Mouse (Mus musculus) CH12.LX (cell line): ENCODE data around the gene Nnat. TPM values are rescaled to one million over a fixed set of nuclear protein-coding genes. Genes with fewer than 3 reads are reported as not detected.

ENCODE experiments used
- DNase-seq: peaks from one replicate; pipeline ENCODE4 v3.0.0-alpha.2; 2013; ENCODE audit errors: extremely low read depth
- H3K27ac ChIP-seq: 2 replicates; pipeline ENCODE4 v1.5.1; 2012; ENCODE audit warnings: low read depth, mild to moderate bottlenecking, control low read depth, moderate library complexity; ENCODE audit not compliant: insufficient read depth
- H3K27me3 ChIP-seq: replicated peaks from 2 replicates; pipeline ENCODE3; 2012; ENCODE audit warnings: inconsistent platforms
- H3K36me3 ChIP-seq, 2 experiments: replicated peaks in 1 of 2; 2 replicates each; pipeline versions ENCODE3 to v1.6.1; 2012; ENCODE audit warnings: inconsistent platforms in 1 of 2, low read length in 1 of 2, mild to moderate bottlenecking in 1 of 2, mixed read lengths in 1 of 2, moderate library complexity in 1 of 2; ENCODE audit not compliant: control insufficient read depth in 1 of 2, insufficient read depth in 1 of 2
- H3K4me1 ChIP-seq, 2 experiments: 2 replicates each; pipeline ENCODE4 v1.6.1; 2012; ENCODE audit warnings: inconsistent platforms in 1 of 2, moderate library complexity in 1 of 2; ENCODE audit not compliant: insufficient read depth in 2 of 2, control insufficient read depth in 1 of 2
- H3K4me2 ChIP-seq: 2 replicates; pipeline ENCODE4 v1.6.1; 2012; ENCODE audit warnings: low read depth, mild to moderate bottlenecking, control low read depth; ENCODE audit not compliant: poor library complexity, insufficient read depth, severe bottlenecking
- H3K4me3 ChIP-seq, 3 experiments: fragments of 150-350 bp in 1 of 3; sonication (generic) in 1 of 3; replicated peaks in 1 of 3; 2 replicates each; pipeline versions ENCODE3 to v1.5.1; 2011 to 2012; ENCODE audit warnings: low read depth in 2 of 3, low read length in 2 of 3, mild to moderate bottlenecking in 2 of 3, moderate library complexity in 2 of 3, control low read depth in 1 of 3, improper control_type of control experiment in 1 of 3, inconsistent platforms in 1 of 3, mixed read lengths in 1 of 3; ENCODE audit not compliant: poor library complexity in 1 of 3
- H3K79me2 ChIP-seq: replicated peaks from 2 replicates; pipeline ENCODE4 v1.6.1; 2012; ENCODE audit warnings: mild to moderate bottlenecking, moderate library complexity; ENCODE audit not compliant: control insufficient read depth, poor library complexity, insufficient read depth, severe bottlenecking; ENCODE audit errors: extremely low read depth
- H3K9ac ChIP-seq: 2 replicates; pipeline ENCODE4 v1.6.1; 2012; ENCODE audit warnings: low read depth, mild to moderate bottlenecking, control low read depth, moderate library complexity; ENCODE audit not compliant: insufficient read depth
- H3K9me3 ChIP-seq: replicated peaks from 2 replicates; pipeline ENCODE3; 2012; ENCODE audit warnings: low read length, inconsistent platforms, mixed read lengths
- CHD2 ChIP-seq: IDR thresholded peaks from 2 replicates; pipeline ENCODE4 v1.6.1; 2011; ENCODE audit warnings: low read length, improper control_type of control experiment
- CTCF ChIP-seq, 2 experiments: IDR thresholded peaks in 1 of 2; conservative IDR thresholded peaks in 1 of 2; 2 replicates each; pipeline ENCODE4 v1.5.1; 2011 to 2012; ENCODE audit warnings: low read depth in 2 of 2, low read length in 2 of 2, improper control_type of control experiment in 1 of 2, inconsistent platforms in 1 of 2, mild to moderate bottlenecking in 1 of 2, moderate library complexity in 1 of 2
- E2F4 ChIP-seq: IDR thresholded peaks from 2 replicates; pipeline ENCODE4 v1.6.1; 2011; ENCODE audit warnings: low read depth, low read length, improper control_type of control experiment; ENCODE audit not compliant: insufficient replicate concordance
- ELF1 ChIP-seq: IDR thresholded peaks from 2 replicates; pipeline ENCODE4 v1.6.1; 2014; ENCODE audit warnings: low read depth, mild to moderate bottlenecking, inconsistent platforms, low read length, improper control_type of control experiment
- EP300 ChIP-seq: IDR thresholded peaks from 2 replicates; pipeline ENCODE4 v1.6.1; 2011; ENCODE audit warnings: low read length, improper control_type of control experiment
- GABPA ChIP-seq: IDR thresholded peaks from 2 replicates; pipeline ENCODE4 v1.6.1; 2012; ENCODE audit warnings: low read depth, low read length, improper control_type of control experiment, inconsistent platforms; ENCODE audit not compliant: insufficient replicate concordance
- HCFC1 ChIP-seq: IDR thresholded peaks from 2 replicates; pipeline ENCODE4 v1.6.1; 2012; ENCODE audit warnings: low read depth, mild to moderate bottlenecking, inconsistent platforms, low read length, improper control_type of control experiment
- IRF4 ChIP-seq: IDR thresholded peaks from 2 replicates; pipeline ENCODE4 v1.6.1; 2014; ENCODE audit warnings: low read depth, mild to moderate bottlenecking, inconsistent platforms, low read length, improper control_type of control experiment
- JUN ChIP-seq: IDR thresholded peaks from 2 replicates; pipeline ENCODE4 v1.6.1; 2011; ENCODE audit warnings: low read depth, mild to moderate bottlenecking, low read length, improper control_type of control experiment, moderate library complexity; ENCODE audit not compliant: insufficient read depth
- JUND ChIP-seq: conservative IDR thresholded peaks from 2 replicates; pipeline ENCODE4 v1.6.1; 2011; ENCODE audit warnings: low read depth, low read length, improper control_type of control experiment
- KAT2A ChIP-seq: IDR thresholded peaks from 2 replicates; pipeline ENCODE4 v1.6.1; 2012; ENCODE audit warnings: low read length, improper control_type of control experiment, inconsistent platforms; ENCODE audit not compliant: insufficient replicate concordance
- MAZ ChIP-seq: IDR thresholded peaks from 2 replicates; pipeline ENCODE4 v1.6.1; 2012; ENCODE audit warnings: low read depth, mild to moderate bottlenecking, inconsistent platforms, low read length, improper control_type of control experiment, moderate library complexity
- MEF2A ChIP-seq: IDR thresholded peaks from 2 replicates; pipeline ENCODE4 v1.6.1; 2014; ENCODE audit warnings: low read depth, mild to moderate bottlenecking, inconsistent platforms, low read length, improper control_type of control experiment, borderline replicate concordance
- MXI1 ChIP-seq: IDR thresholded peaks from 2 replicates; pipeline ENCODE4 v1.6.1; 2011; ENCODE audit warnings: mild to moderate bottlenecking, low read depth, low read length, improper control_type of control experiment
- NRF1 ChIP-seq: IDR thresholded peaks from 2 replicates; pipeline ENCODE4 v1.6.1; 2014; ENCODE audit warnings: low read depth, mild to moderate bottlenecking, inconsistent platforms, low read length, improper control_type of control experiment, moderate library complexity
- PAX5 ChIP-seq: IDR thresholded peaks from 2 replicates; pipeline ENCODE4 v1.6.1; 2012; ENCODE audit warnings: low read length, inconsistent platforms, mixed read lengths
- RAD21 ChIP-seq: IDR thresholded peaks from 2 replicates; pipeline ENCODE4 v1.6.1; 2011; ENCODE audit warnings: low read depth, mild to moderate bottlenecking, low read length, improper control_type of control experiment, moderate library complexity
- RCOR1 ChIP-seq: conservative IDR thresholded peaks from 2 replicates; pipeline ENCODE4 v1.6.1; 2012; ENCODE audit warnings: low read depth, mild to moderate bottlenecking, inconsistent platforms, low read length, improper control_type of control experiment
- SIN3A ChIP-seq: IDR thresholded peaks from 2 replicates; pipeline ENCODE4 v1.6.1; 2012; ENCODE audit warnings: low read length, improper control_type of control experiment, inconsistent platforms
- SMC3 ChIP-seq: IDR thresholded peaks from 2 replicates; pipeline ENCODE4 v1.6.1; 2011; ENCODE audit warnings: low read depth, low read length, improper control_type of control experiment
- TBP ChIP-seq: conservative IDR thresholded peaks from 2 replicates; pipeline ENCODE4 v1.6.1; 2011; ENCODE audit warnings: low read depth, low read length, improper control_type of control experiment
- TCF12 ChIP-seq: IDR thresholded peaks from 2 replicates; pipeline ENCODE4 v1.6.1; 2014; ENCODE audit warnings: low read depth, mild to moderate bottlenecking, inconsistent platforms, low read length, improper control_type of control experiment
- UBTF ChIP-seq: IDR thresholded peaks from 2 replicates; pipeline ENCODE4 v1.6.1; 2012; ENCODE audit warnings: low read depth, mild to moderate bottlenecking, inconsistent platforms, low read length, improper control_type of control experiment, moderate library complexity
- USF1 ChIP-seq: IDR thresholded peaks from 2 replicates; pipeline ENCODE4 v1.6.1; 2014; ENCODE audit warnings: low read depth, mild to moderate bottlenecking, inconsistent platforms, low read length, improper control_type of control experiment
- ZC3H11A ChIP-seq: IDR thresholded peaks from 2 replicates; pipeline ENCODE4 v1.6.1; 2012; ENCODE audit warnings: low read depth, mild to moderate bottlenecking, inconsistent platforms, low read length, improper control_type of control experiment
- ZNF384 ChIP-seq: IDR thresholded peaks from 2 replicates; pipeline ENCODE4 v1.6.1; 2012; ENCODE audit warnings: low read depth, low read length, improper control_type of control experiment, inconsistent platforms
- dilution Hi-C: fragments of 300-500 bp; cut with MboI; formaldehyde crosslinking; loops from 2 replicates; pipeline ENCODE4 v1.14.3; 2020; ENCODE audit warnings: low sequenced_read_pairs; ENCODE audit not compliant: extremely low pct_unique_long_range_greater_than_20kb, extremely low pct_ligation_motif_present
- in situ Hi-C: fragments of 300-500 bp; cut with MboI; formaldehyde crosslinking; loops from 3 replicates; pipeline ENCODE4 v1.14.3; 2019; ENCODE audit warnings: low sequenced_read_pairs, low pct_ligation_motif_present, low pct_unique_long_range_greater_than_20kb, mixed read lengths
- polyA plus RNA-seq: library from polyadenylated mRNA; unstranded; fragments of >175 nt; gene quantifications from 2 replicates; pipeline ENCODE4 v1.2.1, GENCODE M21; 2012; ENCODE audit warnings: low read depth; ENCODE audit not compliant: insufficient read length
- total RNA-seq, 2 experiments: library from RNA; depleted of rRNA; stranded (reverse); fragments of 300-350 nt in 1 of 2; fragments of >200 nt in 1 of 2; gene quantifications; 2 replicates each; pipeline ENCODE4 v1.2.3; 2012 to 2014

Gene Nnat
- total and polyA plus RNA-seq, 3 experiments = 0.76 to 0.84 TPM; not detected in 1

DNA sequence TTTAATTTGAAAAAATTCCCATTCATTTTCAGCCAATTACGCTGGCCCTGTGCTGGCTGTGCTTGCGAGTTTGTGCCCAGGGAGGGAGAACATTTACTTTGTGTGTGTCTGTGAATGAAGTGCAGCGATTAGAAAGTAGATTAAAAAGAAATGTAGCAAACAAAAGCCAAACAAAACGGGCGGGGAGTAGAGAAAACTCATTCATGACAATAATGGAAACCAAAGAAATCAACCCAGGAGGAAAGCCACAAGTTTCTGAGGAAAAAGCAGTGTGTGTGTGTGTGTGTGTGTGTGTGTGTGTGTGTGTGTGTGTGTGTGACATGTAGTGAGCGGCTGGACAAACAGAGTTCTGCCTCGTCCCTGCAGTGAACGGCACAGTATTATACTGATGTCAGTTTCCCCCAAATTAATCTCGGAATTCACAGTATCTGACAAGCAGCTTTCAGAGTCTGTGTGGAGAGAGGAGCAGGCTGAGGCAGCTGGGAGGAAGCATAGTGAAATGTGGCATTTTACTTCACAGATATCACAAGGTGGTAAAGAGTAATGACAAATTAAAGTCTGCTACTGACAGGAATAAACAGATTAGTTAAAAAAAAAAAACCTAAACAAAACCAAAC, 18.8 kb upstream of the Nnat start:
- peaks cover 3 to 45% of the 10 kb centered on the region in 2 experiments for H3K36me3 ChIP-seq
- no peak for DNase-seq
- no peak overlapping the region for H3K4me3 ChIP-seq
- H3K27me3 ChIP-seq = peaks cover 18% of the 10 kb centered on the region
- in situ Hi-C loops (no loop called here), dilution Hi-C loops (no loop called here)
- H3K9ac ChIP-seq = no peak overlapping the region
- H3K79me2 ChIP-seq = no peaks in the 10 kb centered on the region
- no peaks in the 10 kb centered on the region for H3K9me3 ChIP-seq
- H3K4me1 ChIP-seq = no peaks in the 10 kb centered on the region
- H3K4me2 ChIP-seq = no peak overlapping the region
- H3K27ac ChIP-seq = no peak overlapping the region
- TF ChIP-seq PAX5 (no peak), JUN (no peak), SMC3 (no peak), USF1 (no peak), MAZ (no peak), ELF1 (no peak), MXI1 (no peak), JUND (no peak), TBP (no peak), IRF4 (no peak), CHD2 (no peak), E2F4 (no peak), RAD21 (no peak), CTCF (conservative IDR thresholded peaks at IDR 0.05 in 1 of 2, IDR thresholded peaks at IDR 0.05 in 1 of 2; ENCODE audit: low read depth in 2 of 2, low read length in 2 of 2) (no peak), TCF12 (no peak), EP300 (no peak), GABPA (no peak), KAT2A (no peak), UBTF (no peak)

DNA sequence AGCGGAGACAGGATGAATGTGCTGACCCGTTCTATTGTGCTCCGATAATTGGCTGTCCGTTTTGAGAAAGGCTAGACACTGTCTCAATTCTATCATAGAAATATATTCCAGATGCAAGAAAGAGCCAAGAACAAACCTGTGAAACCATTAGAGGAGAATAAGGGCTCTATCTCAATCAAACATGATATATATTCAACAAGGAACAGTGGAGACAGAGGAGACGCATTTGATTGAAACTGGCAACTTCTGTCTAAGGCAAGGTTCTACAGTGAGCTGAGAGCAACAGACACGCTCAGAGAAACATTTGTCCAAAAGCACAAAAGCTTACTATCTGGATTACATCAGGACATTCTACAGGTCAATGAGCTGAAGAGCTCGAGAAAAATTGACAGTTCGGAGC, 18.2 kb upstream of the Nnat start:
- no peak overlapping the region for H3K4me2 ChIP-seq
- H3K79me2 ChIP-seq = no peaks in the 10 kb centered on the region
- H3K27ac ChIP-seq = no peak overlapping the region
- peaks cover 3 to 51% of the 10 kb centered on the region in 2 experiments for H3K36me3 ChIP-seq
- no peaks in the 10 kb centered on the region for H3K4me1 ChIP-seq
- DNase-seq = no peak
- TF ChIP-seq ZNF384 (no peak), IRF4 (no peak), MAZ (no peak), SIN3A (no peak), TBP (no peak), RCOR1 (no peak), USF1 (no peak), SMC3 (no peak), ZC3H11A (no peak), MEF2A (no peak), NRF1 (no peak), JUN (no peak), EP300 (no peak), CTCF (conservative IDR thresholded peaks at IDR 0.05 in 1 of 2, IDR thresholded peaks at IDR 0.05 in 1 of 2; ENCODE audit: low read depth in 2 of 2, low read length in 2 of 2) (no peak), HCFC1 (no peak), KAT2A (no peak), ELF1 (no peak), E2F4 (no peak)
- in situ Hi-C loops = no loop called here
- dilution Hi-C loops = no loop called here
- H3K4me3 ChIP-seq = no peak overlapping the region
- H3K27me3 ChIP-seq = peaks cover 12% of the 10 kb centered on the region
- no peaks in the 10 kb centered on the region for H3K9me3 ChIP-seq
- H3K9ac ChIP-seq = no peak overlapping the region
